Mouse (Mus musculus): ENCODE data around the gene Cox6a1. TPM values are rescaled to one million over a fixed set of nuclear protein-coding genes. Genes with fewer than 3 reads are reported as not detected.

Gene Cox6a1
- polyA plus RNA-seq, 1 experiment from 2014 or later, result 1,023 TPM

GRCm38 (mm10) chr5:115340007-115340406 lies 8.8 kb downstream of the Cox6a1 start:
- Histone ChIP-seq H3K27me3 (replicated peaks; ENCODE audit: insufficient read depth, low read length) (no peaks in the 10 kb centered on the region), H3K27ac (ENCODE audit: low read length) (no peak overlapping the region), H3K36me3 (ENCODE audit: insufficient read depth, low read length) (0 out of 2 replicates have a peak, but pooled peaks cover 9% of the 10 kb centered on the region), H3K4me3 (ENCODE audit: low read depth, low read length) (peak overlapping the region; percentile 87), H3K4me1 (ENCODE audit: insufficient read depth, low read depth, low read length) (no peaks in the 10 kb centered on the region), H3K4me2 (replicated peaks; ENCODE audit: low read depth, low read length) (peak overlapping the region; percentile 84; the same call in 1 of the 2 replicates), H3K9me3 (ENCODE audit: low read length) (no peaks in the 10 kb centered on the region), H3K9ac (replicated peaks; ENCODE audit: low read depth) (no peak overlapping the region; the same call in 1 of the 2 replicates)
- ATAC-seq (no peak), DNase-seq (ENCODE audit: low spot score) (no peak)
- WGBS, result 13% methylated on average over 7 of the region's 7 CpGs
- TF ChIP-seq EP300 (IDR thresholded peaks at IDR 0.05), result no peak
- TF ChIP-seq CTCF (IDR thresholded peaks at IDR 0.05), result no peak

GRCm38 (mm10) chr5:115333626-115334025 lies 15.2 kb downstream of the Cox6a1 start:
- ATAC-seq (no peak), DNase-seq (ENCODE audit: low spot score) (no peak)
- WGBS, result 56% methylated on average over 3 of the region's 3 CpGs
- Histone ChIP-seq H3K9ac (replicated peaks; ENCODE audit: low read depth) (no peak overlapping the region), H3K4me2 (replicated peaks; ENCODE audit: low read depth, low read length) (no peak overlapping the region), H3K9me3 (ENCODE audit: low read length) (no peaks in the 10 kb centered on the region), H3K36me3 (ENCODE audit: insufficient read depth, low read length) (peaks cover 31% of the 10 kb centered on the region; the same call in 1 of the 2 replicates), H3K4me1 (ENCODE audit: insufficient read depth, low read depth, low read length) (no peaks in the 10 kb centered on the region), H3K27ac (ENCODE audit: low read length) (no peak overlapping the region), H3K4me3 (ENCODE audit: low read depth, low read length) (no peak overlapping the region), H3K27me3 (replicated peaks; ENCODE audit: insufficient read depth, low read length) (no peaks in the 10 kb centered on the region)
- TF ChIP-seq CTCF (IDR thresholded peaks at IDR 0.05) (no peak), EP300 (IDR thresholded peaks at IDR 0.05) (no peak)

GRCm38 (mm10) chr5:115330955-115331354 lies 17.8 kb downstream of the Cox6a1 start:
- Histone ChIP-seq H3K4me3 (ENCODE audit: low read depth, low read length) (no peak overlapping the region), H3K9me3 (ENCODE audit: low read length) (no peaks in the 10 kb centered on the region), H3K4me2 (replicated peaks; ENCODE audit: low read depth, low read length) (no peak overlapping the region), H3K36me3 (ENCODE audit: insufficient read depth, low read length) (peaks cover 31% of the 10 kb centered on the region; the same call in 1 of the 2 replicates), H3K27me3 (replicated peaks; ENCODE audit: insufficient read depth, low read length) (no peaks in the 10 kb centered on the region), H3K9ac (replicated peaks; ENCODE audit: low read depth) (no peak overlapping the region), H3K4me1 (ENCODE audit: insufficient read depth, low read depth, low read length) (no peaks in the 10 kb centered on the region), H3K27ac (ENCODE audit: low read length) (no peak overlapping the region)
- DNase-seq (ENCODE audit: low spot score), result no peak
- no peak for TF ChIP-seq EP300 (IDR thresholded peaks at IDR 0.05)
- TF ChIP-seq CTCF (IDR thresholded peaks at IDR 0.05), result no peak
- ATAC-seq, result no peak
- WGBS, result 73% methylated on average over 9 of the region's 9 CpGs

- Histone ChIP-seq H3K36me3 (ENCODE audit: insufficient read depth, low read length) (peaks cover 13% of the 10 kb centered on the region; the same call in 1 of the 2 replicates), H3K27ac (ENCODE audit: low read length) (peak overlapping the region; percentile 87), H3K4me3 (ENCODE audit: low read depth, low read length) (peak overlapping the region; percentile 84), H3K4me1 (ENCODE audit: insufficient read depth, low read depth, low read length) (no peaks in the 10 kb centered on the region), H3K9ac (replicated peaks; ENCODE audit: low read depth) (peak overlapping the region; percentile 81), H3K27me3 (replicated peaks; ENCODE audit: insufficient read depth, low read length) (no peaks in the 10 kb centered on the region), H3K4me2 (replicated peaks; ENCODE audit: low read depth, low read length) (peak overlapping the region; percentile 97), H3K9me3 (ENCODE audit: low read length) (no peaks in the 10 kb centered on the region)
- under 1% methylated on average over 47 of the region's 55 CpGs for WGBS
- TF ChIP-seq EP300 (IDR thresholded peaks at IDR 0.05), result no peak
- DNase-seq (ENCODE audit: low spot score) (no peak), ATAC-seq (peak; percentile 43)
Measured at GRCm38 (mm10) chr5:115327610-115328548, 20.9 kb downstream of the Cox6a1 start.

GRCm38 (mm10) chr5:115326875-115327609 lies 21.7 kb downstream of the Cox6a1 start, which contains the start of gene Srsf9:
TSS of gene Srsf9 (plus strand) at chr5:115327177.
- WGBS, result 2% methylated on average over 53 of the region's 97 CpGs
- H3K27ac ChIP-seq (ENCODE audit: low read length), result peak within 1 kb of the TSS; percentile 87
- peak within 1 kb of the TSS; percentile 84 for H3K4me3 ChIP-seq (ENCODE audit: low read depth, low read length)
- ATAC-seq, result peak; percentile 95
- no peak for TF ChIP-seq EP300 (IDR thresholded peaks at IDR 0.05)
- no peak for TF ChIP-seq CTCF (IDR thresholded peaks at IDR 0.05)
- H3K4me1 ChIP-seq (ENCODE audit: insufficient read depth, low read depth, low read length), result no peaks in the 10 kb centered on the region
- no peaks in the 10 kb centered on the region for H3K9me3 ChIP-seq (ENCODE audit: low read length)
- peaks cover 6% of the 10 kb centered on the region; the same call in 1 of the 2 replicates for H3K36me3 ChIP-seq (ENCODE audit: insufficient read depth, low read length)
- peak; percentile 94 for DNase-seq (ENCODE audit: low spot score)
- H3K9ac ChIP-seq (replicated peaks; ENCODE audit: low read depth), result peak within 1 kb of the TSS; percentile 81
- H3K4me2 ChIP-seq (replicated peaks; ENCODE audit: low read depth, low read length), result peak within 1 kb of the TSS; percentile 97
- no peaks in the 10 kb centered on the region for H3K27me3 ChIP-seq (replicated peaks; ENCODE audit: insufficient read depth, low read length)

Data from lung, postnatal 0 days (tissue).